Mouse (Mus musculus) embryonic facial prominence, embryonic 13.5 days (tissue): ENCODE measurements around the gene Cfb. TPM values are rescaled to one million over a fixed set of nuclear protein-coding genes. Genes with fewer than 3 reads are reported as not detected.

ENCODE experiments used
- ATAC-seq: fragments of 200-750 bp; cut with Nextera tagmentation; 2 replicates; pipeline ENCODE4 v1.8.0; 2017; ENCODE audit warnings: low read depth; ENCODE audit not compliant: insufficient number of reproducible peaks, insufficient read depth, low FRiP score, low TSS enrichment
- H3K27ac ChIP-seq: fragments of 300-500 bp; sonication (generic); 2 replicates; pipeline ENCODE4 v1.5.1; 2015; ENCODE audit warnings: moderate library complexity, mild to moderate bottlenecking, inconsistent platforms
- H3K27me3 ChIP-seq: fragments of 300-500 bp; sonication (generic); 2 replicates; pipeline ENCODE4 v1.6.1; 2015; ENCODE audit warnings: mild to moderate bottlenecking, inconsistent platforms
- H3K36me3 ChIP-seq: fragments of 300-500 bp; sonication (generic); 2 replicates; pipeline ENCODE4 v1.6.1; 2015; ENCODE audit warnings: mild to moderate bottlenecking, inconsistent platforms
- H3K4me1 ChIP-seq: fragments of 300-500 bp; sonication (generic); 2 replicates; pipeline ENCODE4 v1.6.1; 2015; ENCODE audit warnings: inconsistent platforms
- H3K4me2 ChIP-seq: fragments of 300-500 bp; sonication (generic); 2 replicates; pipeline ENCODE4 v1.6.1; 2015; ENCODE audit warnings: moderate library complexity, mild to moderate bottlenecking, inconsistent platforms
- H3K4me3 ChIP-seq: fragments of 300-500 bp; sonication (generic); 2 replicates; pipeline ENCODE4 v1.5.1; 2015; ENCODE audit warnings: mild to moderate bottlenecking, inconsistent platforms
- H3K9ac ChIP-seq: fragments of 300-500 bp; sonication (generic); 2 replicates; pipeline ENCODE4 v1.6.1; 2015; ENCODE audit warnings: mild to moderate bottlenecking, inconsistent platforms
- H3K9me3 ChIP-seq: fragments of 300-500 bp; sonication (generic); 2 replicates; pipeline ENCODE4 v1.6.1; 2016; ENCODE audit warnings: inconsistent platforms
- WGBS: fragments of 180-500 bp; shearing (Covaris S2); methylation state at CpG from one replicate; pipeline ENCODE4 v1.1.7; 2015; ENCODE audit warnings: mixed read lengths; 5-methylcytosine and 5-hydroxymethylcytosine counted together
- polyA plus RNA-seq: library from polyadenylated mRNA; unstranded; fragments of >200 nt; fragmentation: Nextera tagmentation; extraction: Ambion mirVana; gene quantifications from 2 replicates; pipeline ENCODE4 v1.2.1, GENCODE M21; 2015

Cfb gene
- polyA plus RNA-seq, 1 experiment from 2014 or later: 1.6 TPM

GRCm38 (mm10) chr17:34850517-34851125 is 11.7 kb downstream of the Cfb start:
- WGBS: 2% methylated on average over 25 of the region's 25 CpGs
- H3K9ac ChIP-seq: peak overlapping the region; percentile 94
- no peaks in the 10 kb centered on the region for H3K27me3 ChIP-seq
- H3K4me3 ChIP-seq: peak overlapping the region; percentile 98
- peaks cover 25% of the 10 kb centered on the region for H3K4me1 ChIP-seq
- H3K36me3 ChIP-seq: peaks cover 62% of the 10 kb centered on the region
- H3K9me3 ChIP-seq: no peaks in the 10 kb centered on the region
- H3K4me2 ChIP-seq: peak overlapping the region; percentile 72
- H3K27ac ChIP-seq: peak overlapping the region; percentile 57; the same call in 1 of the 2 replicates
- ATAC-seq: no peak

DNA sequence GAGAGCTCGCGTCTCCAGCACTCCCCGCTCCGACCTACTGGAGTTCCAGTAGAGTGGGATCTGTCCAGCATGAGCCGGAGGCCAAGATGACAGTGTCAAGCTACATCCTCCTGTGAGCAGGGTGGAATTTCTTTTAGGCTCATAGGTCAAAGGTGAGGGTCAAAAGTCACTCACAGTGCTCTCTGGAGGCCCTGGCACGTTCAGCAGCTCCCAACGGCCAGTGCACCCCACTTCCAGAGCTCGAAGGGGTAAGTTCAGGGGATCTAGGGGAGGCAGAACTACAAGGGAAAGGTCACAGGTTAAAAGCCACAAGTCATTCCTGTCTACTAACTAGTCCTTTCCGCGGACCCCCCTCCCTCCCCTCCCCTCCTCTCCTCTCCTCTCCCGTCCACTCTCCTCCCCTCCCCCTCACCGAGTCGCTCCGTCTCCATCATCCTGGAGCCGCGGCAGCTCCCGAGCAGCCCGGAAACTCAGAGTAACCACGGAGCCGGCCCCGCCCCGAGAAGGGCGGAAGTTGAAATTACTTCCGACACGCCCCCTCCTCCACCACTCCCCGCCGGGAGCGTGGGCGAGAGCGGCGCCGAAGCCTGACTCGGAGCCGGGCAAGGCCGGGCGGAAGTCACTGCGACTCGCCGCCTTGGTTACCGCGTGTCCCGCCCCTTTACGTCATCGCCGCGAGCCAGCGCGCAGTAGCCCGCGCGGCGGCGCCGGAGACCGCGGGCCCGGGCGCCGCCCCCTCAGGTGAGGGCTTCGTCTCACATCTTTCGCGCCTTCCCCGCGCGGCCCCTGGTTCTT is 12.4 kb downstream of the Cfb start, which contains the start of the genes Skiv2l and Nelfe:
Gene Skiv2l (minus strand): TSS at position 489 of the 795 bp plus-strand sequence.
Gene Nelfe (plus strand): TSS at position 670 of the 795 bp plus-strand sequence.
- no peaks in the 10 kb centered on the region for H3K9me3 ChIP-seq
- peak; percentile 95 for ATAC-seq
- WGBS: under 1% methylated on average over 63 of the region's 65 CpGs
- no peaks in the 10 kb centered on the region for H3K27me3 ChIP-seq
- peak within 1 kb of the TSS; percentile 57; the same call in 1 of the 2 replicates for H3K27ac ChIP-seq
- peak within 1 kb of the TSS; percentile 72 for H3K4me2 ChIP-seq
- peaks cover 62% of the 10 kb centered on the region for H3K36me3 ChIP-seq
- peak within 1 kb of the TSS; percentile 94 for H3K9ac ChIP-seq
- peak within 1 kb of the TSS; percentile 98 for H3K4me3 ChIP-seq
- peaks cover 25% of the 10 kb centered on the region for H3K4me1 ChIP-seq

GRCm38 (mm10) chr17:34847615-34848014 is 14.7 kb downstream of the Cfb start:
- H3K9ac ChIP-seq: no peak overlapping the region
- WGBS: 91% methylated on average over 7 of the region's 7 CpGs
- ATAC-seq: no peak
- H3K4me2 ChIP-seq: no peak overlapping the region
- H3K27ac ChIP-seq: no peak overlapping the region
- peaks cover 25% of the 10 kb centered on the region for H3K4me1 ChIP-seq
- peaks cover 60% of the 10 kb centered on the region for H3K36me3 ChIP-seq
- no peaks in the 10 kb centered on the region for H3K9me3 ChIP-seq
- H3K4me3 ChIP-seq: no peak overlapping the region
- no peaks in the 10 kb centered on the region for H3K27me3 ChIP-seq

DNA sequence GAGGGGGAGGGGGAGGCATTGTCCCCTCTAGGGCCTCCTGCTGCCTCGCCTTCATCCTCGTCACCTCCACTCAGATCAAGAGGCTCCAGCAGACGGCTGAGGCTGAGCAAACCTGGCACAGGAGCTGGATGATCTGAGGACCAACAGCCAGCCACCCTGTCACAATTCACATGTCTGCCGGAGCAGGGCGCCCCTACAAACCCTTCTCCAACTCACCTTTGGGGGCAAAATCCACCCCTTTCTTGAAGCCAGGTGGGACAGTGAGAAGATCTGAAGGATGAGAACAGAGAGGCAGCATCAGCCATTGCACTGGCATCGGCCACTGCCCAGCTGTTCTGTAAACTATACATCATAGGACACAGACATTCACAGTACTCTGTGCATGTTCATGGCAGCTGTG is 15.1 kb downstream of the Cfb start:
- Histone ChIP-seq H3K4me3 (no peak overlapping the region), H3K9ac (no peak overlapping the region), H3K36me3 (peaks cover 60% of the 10 kb centered on the region), H3K4me1 (peaks cover 24% of the 10 kb centered on the region), H3K27me3 (no peaks in the 10 kb centered on the region), H3K27ac (no peak overlapping the region), H3K4me2 (no peak overlapping the region), H3K9me3 (no peaks in the 10 kb centered on the region)
- WGBS: 89% methylated on average over 6 of the region's 6 CpGs
- no peak for ATAC-seq

DNA sequence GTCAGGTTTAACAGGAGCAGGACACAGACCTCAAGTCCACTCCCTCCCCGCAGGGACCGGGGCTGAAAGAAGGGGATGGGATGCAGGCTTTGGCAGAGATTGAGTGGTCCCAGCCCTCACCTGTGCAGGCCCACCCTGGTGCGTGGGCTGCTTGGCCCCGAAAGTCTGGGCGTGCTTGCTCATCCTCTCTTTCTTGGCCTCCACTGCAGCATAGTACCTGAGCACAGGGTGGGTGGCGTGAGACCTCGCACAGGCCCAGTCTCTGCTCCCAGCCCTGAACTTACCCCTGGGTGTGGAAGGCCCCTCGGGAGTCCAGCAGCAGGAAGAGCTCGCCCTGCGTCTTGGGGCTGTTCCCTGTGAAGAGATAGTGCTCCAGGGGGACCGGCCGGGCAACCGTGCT is 17.4 kb downstream of the Cfb start:
- no peak overlapping the region for H3K4me3 ChIP-seq
- H3K27ac ChIP-seq: no peak overlapping the region
- peaks cover 7% of the 10 kb centered on the region for H3K4me1 ChIP-seq
- H3K9ac ChIP-seq: no peak overlapping the region
- WGBS: 93% methylated on average over 13 of the region's 13 CpGs
- no peak overlapping the region for H3K4me2 ChIP-seq
- H3K9me3 ChIP-seq: no peaks in the 10 kb centered on the region
- no peaks in the 10 kb centered on the region for H3K27me3 ChIP-seq
- peaks cover 82% of the 10 kb centered on the region for H3K36me3 ChIP-seq
- ATAC-seq: no peak

GRCm38 (mm10) chr17:34840736-34841307 is 21.5 kb downstream of the Cfb start:
- no peak for ATAC-seq
- Histone ChIP-seq H3K27ac (no peak overlapping the region), H3K9me3 (no peaks in the 10 kb centered on the region), H3K4me2 (no peak overlapping the region), H3K4me1 (peaks cover 18% of the 10 kb centered on the region), H3K36me3 (peaks cover 71% of the 10 kb centered on the region), H3K4me3 (no peak overlapping the region), H3K9ac (no peak overlapping the region), H3K27me3 (no peaks in the 10 kb centered on the region)
- WGBS: 79% methylated on average over 6 of the region's 6 CpGs

- 89% methylated on average over 7 of the region's 7 CpGs for WGBS
- no peak overlapping the region for H3K4me3 ChIP-seq
- no peaks in the 10 kb centered on the region for H3K27me3 ChIP-seq
- no peak overlapping the region for H3K27ac ChIP-seq
- H3K9ac ChIP-seq: peak overlapping the region; percentile 27; the same call in 1 of the 2 replicates
- peaks cover 54% of the 10 kb centered on the region for H3K36me3 ChIP-seq
- H3K4me1 ChIP-seq: peaks cover 22% of the 10 kb centered on the region
- no peaks in the 10 kb centered on the region for H3K9me3 ChIP-seq
- no peak for ATAC-seq
- H3K4me2 ChIP-seq: no peak overlapping the region
Measured at GRCm38 (mm10) chr17:34838785-34839184, 23.5 kb downstream of the Cfb start.

GRCm38 (mm10) chr17:34837464-34838324 is 24.6 kb downstream of the Cfb start:
- Histone ChIP-seq H3K4me3 (peak overlapping the region; percentile 84), H3K4me1 (peaks cover 22% of the 10 kb centered on the region), H3K27me3 (no peaks in the 10 kb centered on the region), H3K9me3 (no peaks in the 10 kb centered on the region), H3K36me3 (peaks cover 56% of the 10 kb centered on the region), H3K9ac (peak overlapping the region; percentile 86), H3K27ac (peak overlapping the region; percentile 85; the same call in 1 of the 2 replicates), H3K4me2 (peak overlapping the region; percentile 92)
- 39% methylated on average over 42 of the region's 43 CpGs for WGBS
- no peak for ATAC-seq

DNA sequence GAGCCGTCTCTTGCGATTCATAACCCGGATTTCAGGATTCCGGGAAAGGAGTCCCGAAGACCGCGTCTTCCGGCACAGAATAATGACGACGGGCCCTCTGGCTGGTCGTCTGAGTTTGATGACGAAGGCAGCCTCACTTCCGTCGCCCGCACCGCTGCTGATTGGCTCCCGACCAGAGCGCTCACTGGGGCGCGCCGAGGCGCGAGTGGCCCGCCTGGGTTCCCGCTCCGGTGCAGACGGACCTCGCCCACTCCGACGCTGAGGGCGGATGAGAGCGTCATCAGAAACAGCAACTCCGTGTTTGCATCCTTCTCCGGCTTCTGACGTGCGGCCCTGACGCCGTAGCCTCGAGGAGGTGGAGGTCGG is 25.5 kb downstream of the Cfb start, which contains the start of the genes Stk19 and Dxo:
Gene Stk19 (minus strand): TSS at position 90 of the 366 bp plus-strand sequence.
Gene Dxo (plus strand): TSS at position 164 of the 366 bp plus-strand sequence.
- Histone ChIP-seq H3K4me3 (peak within 1 kb of the TSS; percentile 84), H3K9me3 (no peaks in the 10 kb centered on the region), H3K4me1 (peaks cover 22% of the 10 kb centered on the region), H3K27me3 (no peaks in the 10 kb centered on the region), H3K27ac (peak within 1 kb of the TSS; percentile 85), H3K36me3 (peaks cover 56% of the 10 kb centered on the region), H3K9ac (peak within 1 kb of the TSS; percentile 86), H3K4me2 (peak within 1 kb of the TSS; percentile 92)
- ATAC-seq: peak; percentile 86
- under 1% methylated on average over 40 of the region's 40 CpGs for WGBS

GRCm38 (mm10) chr17:34836155-34836855 is 26.0 kb downstream of the Cfb start:
- peaks cover 22% of the 10 kb centered on the region for H3K4me1 ChIP-seq
- peak overlapping the region; percentile 92 for H3K4me2 ChIP-seq
- peak overlapping the region; percentile 86 for H3K9ac ChIP-seq
- H3K27me3 ChIP-seq: no peaks in the 10 kb centered on the region
- H3K27ac ChIP-seq: peak overlapping the region; percentile 85; the same call in 1 of the 2 replicates
- peak; percentile 21; the same call in 1 of the 2 replicates for ATAC-seq
- WGBS: 4% methylated on average over 48 of the region's 48 CpGs
- H3K36me3 ChIP-seq: peaks cover 55% of the 10 kb centered on the region
- H3K9me3 ChIP-seq: no peaks in the 10 kb centered on the region
- peak overlapping the region; percentile 84 for H3K4me3 ChIP-seq
